Mouse (Mus musculus) embryonic fibroblast, embryonic 13.5 days (primary cell): ENCODE data around the gene Gm9803.

ENCODE experiments used
- CTCF ChIP-seq: IDR thresholded peaks from 2 replicates; pipeline ENCODE4 v1.5.1; 2011; ENCODE audit warnings: mild to moderate bottlenecking, control low read depth, low read length, moderate library complexity, borderline replicate concordance; ENCODE audit not compliant: insufficient read depth
- POLR2A ChIP-seq: IDR thresholded peaks from 2 replicates; pipeline ENCODE4 v1.6.1; 2011; ENCODE audit warnings: low read depth, mild to moderate bottlenecking, control low read depth, low read length, moderate library complexity

- no peak for TF ChIP-seq CTCF
- no peak for TF ChIP-seq POLR2A
Measured at GRCm38 (mm10) chr10:43561311-43561710, 37.4 kb downstream of the Gm9803 start.
